Mouse (Mus musculus) hindbrain, postnatal 0 days (tissue): ENCODE data around the gene Rps2. TPM values are rescaled to one million over a fixed set of nuclear protein-coding genes. Genes with fewer than 3 reads are reported as not detected.

Experiments
- ATAC-seq: fragments of 200-750 bp; cut with Nextera tagmentation; 2 replicates; pipeline ENCODE4 v1.8.0; 2017; ENCODE audit warnings: mild to moderate bottlenecking, moderate TSS enrichment, moderate library complexity
- DNase-seq: peaks from one replicate; pipeline ENCODE4 v3.0.0-alpha.2; 2015; ENCODE audit warnings: low spot score
- H3K27ac ChIP-seq: fragments of 300-500 bp; sonication (generic); 2 replicates; pipeline ENCODE4 v1.5.1; 2014; ENCODE audit warnings: mild to moderate bottlenecking
- H3K27me3 ChIP-seq: fragments of 300-500 bp; sonication (generic); 2 replicates; pipeline ENCODE4 v1.6.1; 2014; ENCODE audit warnings: low read length, mixed read lengths; ENCODE audit not compliant: insufficient read depth
- H3K36me3 ChIP-seq: fragments of 300-500 bp; sonication (generic); 2 replicates; pipeline ENCODE4 v1.6.1; 2014; ENCODE audit warnings: low read length, mixed read lengths; ENCODE audit not compliant: insufficient read depth
- H3K4me1 ChIP-seq: fragments of 300-500 bp; sonication (generic); 2 replicates; pipeline ENCODE4 v1.6.1; 2014; ENCODE audit warnings: antibody characterized with exemption, low read length, mixed read lengths; ENCODE audit not compliant: insufficient read depth
- H3K4me2 ChIP-seq: fragments of 300-500 bp; sonication (generic); 2 replicates; pipeline ENCODE4 v1.6.1; 2014; ENCODE audit warnings: low read depth, mild to moderate bottlenecking, low read length, moderate library complexity, mixed read lengths
- H3K4me3 ChIP-seq: fragments of 300-500 bp; sonication (generic); 2 replicates; pipeline ENCODE4 v1.5.1; 2014; ENCODE audit warnings: low read length
- H3K9ac ChIP-seq: fragments of 300-500 bp; sonication (generic); replicated peaks from 2 replicates; pipeline ENCODE4 v1.6.1; 2014; ENCODE audit warnings: mild to moderate bottlenecking, low read length, moderate library complexity, mixed read lengths
- H3K9me3 ChIP-seq: fragments of 300-500 bp; sonication (generic); 2 replicates; pipeline ENCODE4 v1.6.1; 2016; ENCODE audit warnings: low read length, mixed read lengths
- CTCF ChIP-seq: IDR thresholded peaks from 2 replicates; pipeline ENCODE4 v1.5.1; 2016; ENCODE audit warnings: antibody characterized with exemption, control low read depth, low read depth
- WGBS: fragments of 180-500 bp; shearing (Covaris S2); extraction: QIAGEN DNeasy Blood & Tissue Kit; methylation state at CpG from one replicate; pipeline ENCODE4 v1.1.7; 2014; 5-methylcytosine and 5-hydroxymethylcytosine counted together
- polyA plus RNA-seq: library from polyadenylated mRNA; unstranded; fragments of >200 nt; fragmentation: Nextera tagmentation; extraction: Ambion mirVana; gene quantifications from 2 replicates; pipeline ENCODE4 v1.2.1, GENCODE M21; 2015
- total RNA-seq: library from RNA; depleted of rRNA; stranded (reverse); fragments of >200 nt; gene quantifications from 2 replicates; pipeline ENCODE4 v1.2.3, GENCODE M21; 2014

Gene Rps2
- total and polyA plus RNA-seq, 2 experiments from 2014 or later: 820 to 2,600 TPM

DNA sequence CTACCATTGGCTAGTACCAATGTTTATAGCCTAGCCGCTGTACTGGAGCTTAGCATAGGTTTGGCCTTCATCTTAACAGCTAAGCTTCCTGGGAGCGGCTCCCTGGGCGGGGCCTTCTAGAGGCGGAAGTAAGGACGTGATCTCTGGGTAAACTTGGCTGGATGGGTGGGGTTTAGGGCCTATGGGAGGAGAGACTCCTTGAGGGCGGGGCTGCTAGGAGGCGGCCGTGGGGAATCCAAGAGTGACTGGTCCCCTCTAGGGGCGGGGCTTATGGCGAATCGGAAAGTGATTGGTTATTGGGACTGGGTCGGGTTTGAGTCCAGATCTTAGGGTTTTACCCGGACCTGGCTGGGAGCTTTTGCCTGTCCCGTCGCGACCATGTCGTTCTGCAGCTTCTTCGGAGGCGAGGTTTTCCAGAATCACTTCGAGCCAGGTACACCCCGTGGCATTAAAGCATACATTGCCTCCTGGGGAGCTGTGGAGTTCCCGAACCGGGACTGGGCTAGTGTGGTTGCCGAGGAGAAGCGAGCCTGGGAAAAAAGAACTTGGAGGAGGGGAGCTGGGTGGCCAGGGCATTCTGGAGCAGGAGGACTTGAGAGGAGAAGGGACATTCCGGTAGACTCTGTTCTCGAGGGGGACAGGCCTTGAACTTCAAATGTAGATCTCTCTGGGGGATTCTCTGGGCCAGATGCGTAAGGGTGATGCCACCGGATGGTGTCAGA lies 18.6 kb downstream of the Rps2 start, which contains the start of gene Msrb1:
Msrb1 (plus strand) TSS at position 313 of the 722 bp plus-strand sequence.
- Histone ChIP-seq H3K4me1 (0 out of 2 replicates have a peak, but pooled peaks cover 5% of the 10 kb centered on the region), H3K4me2 (peak within 1 kb of the TSS; percentile 95), H3K4me3 (peak within 1 kb of the TSS; percentile 59), H3K27ac (peak within 1 kb of the TSS; percentile 45; the same call in 1 of the 2 replicates), H3K27me3 (no peaks in the 10 kb centered on the region), H3K9me3 (no peaks in the 10 kb centered on the region), H3K36me3 (no peaks in the 10 kb centered on the region), H3K9ac (peak within 1 kb of the TSS; percentile 64)
- ATAC-seq: peak; percentile 96
- TF ChIP-seq CTCF: no peak
- 3% methylated on average over 29 of the region's 29 CpGs for WGBS
- DNase-seq: peak; percentile 95

DNA sequence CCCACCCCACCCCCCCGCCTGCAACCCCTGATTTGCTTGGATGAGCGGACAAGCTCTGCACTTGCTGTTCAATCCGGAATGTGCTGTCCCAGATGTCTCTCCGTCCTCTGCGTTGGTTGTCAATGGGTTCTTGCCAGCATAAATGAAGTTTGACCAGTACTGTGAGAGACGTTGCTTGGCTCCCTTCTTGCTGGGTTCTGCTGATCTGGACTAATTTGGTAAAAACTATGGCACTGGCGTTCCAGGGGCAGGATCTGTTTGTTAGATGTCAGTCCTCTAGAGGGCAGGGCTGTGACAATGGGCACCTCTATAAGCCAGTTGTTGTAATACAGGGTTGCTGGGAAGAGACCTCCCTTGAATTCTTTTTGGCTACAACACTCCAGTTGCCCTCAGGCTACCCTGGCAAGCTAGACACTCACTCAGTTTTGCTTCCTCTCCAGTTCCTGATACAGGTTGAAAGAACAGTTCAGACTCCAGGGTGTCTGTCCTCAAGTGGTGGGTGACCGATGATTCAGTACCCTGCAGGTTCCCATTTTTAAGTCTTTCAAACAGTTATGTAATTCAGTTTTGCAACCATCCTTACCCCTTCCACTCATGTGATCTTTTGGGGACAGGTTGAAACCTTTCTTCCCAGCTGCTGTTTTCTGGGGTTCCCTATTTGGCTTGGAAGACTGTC lies 19.4 kb downstream of the Rps2 start:
- WGBS: 22% methylated on average over 8 of the region's 8 CpGs
- H3K27me3 ChIP-seq: no peaks in the 10 kb centered on the region
- peak overlapping the region; percentile 59 for H3K4me3 ChIP-seq
- H3K9ac ChIP-seq: peak overlapping the region; percentile 64; the same call in 1 of the 2 replicates
- DNase-seq (no peak), ATAC-seq (no peak)
- 0 out of 2 replicates have a peak overlapping the region, but pooled peaks have one; percentile 45 for H3K27ac ChIP-seq
- peak overlapping the region; percentile 95 for H3K4me2 ChIP-seq
- H3K9me3 ChIP-seq: no peaks in the 10 kb centered on the region
- H3K4me1 ChIP-seq: 0 out of 2 replicates have a peak, but pooled peaks cover 5% of the 10 kb centered on the region
- H3K36me3 ChIP-seq: no peaks in the 10 kb centered on the region
- TF ChIP-seq CTCF: no peak

DNA sequence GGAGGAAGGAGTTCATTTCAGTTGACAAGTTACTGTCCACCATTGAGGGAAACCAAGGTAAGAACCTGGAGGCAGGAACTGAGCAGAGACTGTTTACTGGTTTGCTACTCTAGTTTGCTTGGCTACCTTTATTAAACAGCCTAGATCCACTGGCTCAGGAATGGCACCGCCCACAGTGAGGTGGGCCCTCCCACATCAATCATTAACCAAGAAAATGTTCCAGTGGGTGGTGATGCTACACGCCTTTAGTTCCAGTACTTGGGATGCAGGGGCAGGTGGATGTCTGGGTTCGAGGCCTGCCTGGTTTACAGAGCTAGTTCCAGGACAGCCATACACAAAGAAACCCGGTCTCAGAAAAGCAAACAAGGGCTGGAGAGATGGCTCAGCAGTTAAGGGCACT lies 20.3 kb downstream of the Rps2 start:
- no peaks in the 10 kb centered on the region for H3K27me3 ChIP-seq
- H3K4me1 ChIP-seq: 0 out of 2 replicates have a peak, but pooled peaks cover 5% of the 10 kb centered on the region
- no peak overlapping the region for H3K4me2 ChIP-seq
- ATAC-seq: no peak
- 79% methylated on average over 4 of the region's 4 CpGs for WGBS
- H3K9ac ChIP-seq: no peak overlapping the region
- H3K9me3 ChIP-seq: no peaks in the 10 kb centered on the region
- no peaks in the 10 kb centered on the region for H3K36me3 ChIP-seq
- TF ChIP-seq CTCF: no peak
- no peak overlapping the region for H3K4me3 ChIP-seq
- DNase-seq: no peak
- H3K27ac ChIP-seq: no peak overlapping the region

DNA sequence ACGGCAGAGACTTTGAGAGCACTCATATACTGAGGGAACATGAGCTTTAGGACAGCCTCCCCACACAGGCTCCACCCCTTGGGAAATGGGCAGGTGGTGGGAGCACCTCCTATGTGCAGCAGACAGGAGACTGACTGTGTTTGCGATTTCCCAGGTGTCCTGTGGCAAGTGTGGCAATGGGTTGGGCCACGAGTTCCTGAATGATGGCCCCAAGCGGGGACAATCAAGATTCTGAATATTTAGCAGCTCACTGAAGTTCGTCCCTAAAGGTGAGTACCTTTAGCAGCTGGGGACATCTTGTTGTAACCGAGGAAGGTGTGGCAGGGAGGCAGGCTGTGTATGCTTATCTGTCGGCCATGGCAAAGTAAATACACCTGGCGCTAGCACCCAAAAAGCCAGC lies 22.0 kb downstream of the Rps2 start:
- Histone ChIP-seq H3K27ac (no peak overlapping the region), H3K9me3 (no peaks in the 10 kb centered on the region), H3K4me3 (no peak overlapping the region), H3K36me3 (no peaks in the 10 kb centered on the region), H3K4me1 (0 out of 2 replicates have a peak, but pooled peaks cover 5% of the 10 kb centered on the region), H3K9ac (no peak overlapping the region), H3K4me2 (no peak overlapping the region), H3K27me3 (no peaks in the 10 kb centered on the region)
- TF ChIP-seq CTCF: no peak
- ATAC-seq (no peak), DNase-seq (no peak)
- 89% methylated on average over 8 of the region's 8 CpGs for WGBS

DNA sequence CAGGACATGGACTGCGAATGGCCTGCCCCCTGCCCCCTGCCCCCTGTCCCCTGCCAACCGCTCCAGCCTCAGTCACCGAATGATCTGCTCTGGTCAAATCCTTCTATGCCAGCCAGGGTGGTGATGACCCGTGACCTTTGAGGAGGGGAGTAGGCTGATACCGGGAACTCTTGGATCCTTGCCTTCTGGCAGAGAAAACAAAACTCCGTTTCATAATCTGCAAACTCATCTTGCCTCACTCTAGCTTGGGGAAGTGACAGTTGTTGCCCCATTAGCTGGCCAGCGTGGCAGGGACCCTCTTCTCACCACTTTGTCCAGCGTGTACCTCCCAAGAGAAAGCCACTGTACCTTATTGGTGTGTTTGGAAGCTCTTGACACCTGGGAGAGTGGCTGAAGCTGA lies 24.4 kb downstream of the Rps2 start:
- Histone ChIP-seq H3K4me3 (no peak overlapping the region), H3K9ac (no peak overlapping the region), H3K27ac (no peak overlapping the region), H3K27me3 (no peaks in the 10 kb centered on the region), H3K9me3 (no peaks in the 10 kb centered on the region), H3K4me2 (no peak overlapping the region), H3K4me1 (no peaks in the 10 kb centered on the region), H3K36me3 (no peaks in the 10 kb centered on the region)
- TF ChIP-seq CTCF: no peak
- DNase-seq (no peak), ATAC-seq (no peak)
- 72% methylated on average over 8 of the region's 8 CpGs for WGBS

DNA sequence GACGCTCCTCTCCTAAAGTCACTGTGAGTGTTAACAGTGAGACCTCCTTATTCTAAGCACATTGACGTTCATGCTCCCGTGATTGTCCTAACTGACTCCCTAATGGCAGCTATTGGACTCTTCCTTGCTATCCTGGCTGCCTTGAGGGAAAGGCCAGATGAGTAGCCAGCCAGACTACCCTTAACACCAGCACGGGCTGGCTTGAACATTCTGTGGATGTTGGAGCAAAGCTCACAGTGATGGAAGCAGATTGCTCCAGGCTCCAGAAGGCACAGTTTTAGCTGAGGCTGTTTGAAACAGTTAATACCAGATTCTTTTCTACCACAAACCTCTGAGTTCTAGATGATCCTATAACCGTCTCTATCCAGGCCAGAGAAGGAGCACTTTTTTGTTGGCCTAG lies 26.0 kb downstream of the Rps2 start:
- no peak for DNase-seq
- Histone ChIP-seq H3K4me1 (no peaks in the 10 kb centered on the region), H3K4me2 (no peak overlapping the region), H3K27ac (no peak overlapping the region), H3K9ac (no peak overlapping the region), H3K36me3 (no peaks in the 10 kb centered on the region), H3K4me3 (no peak overlapping the region), H3K9me3 (no peaks in the 10 kb centered on the region), H3K27me3 (no peaks in the 10 kb centered on the region)
- no peak for ATAC-seq
- WGBS: 68% methylated on average over 5 of the region's 5 CpGs
- TF ChIP-seq CTCF: no peak
